Mouse (Mus musculus) CH12.LX (cell line): Measurements from ENCODE around the gene Tnfsf10. TPM values are rescaled to one million over a fixed set of nuclear protein-coding genes. Genes with fewer than 3 reads are reported as not detected.

Experiments used
- DNase-seq: peaks from one replicate; pipeline ENCODE4 v3.0.0-alpha.2; 2013; ENCODE audit errors: extremely low read depth
- H3K27ac ChIP-seq: 2 replicates; pipeline ENCODE4 v1.5.1; 2012; ENCODE audit warnings: low read depth, mild to moderate bottlenecking, control low read depth, moderate library complexity; ENCODE audit not compliant: insufficient read depth
- H3K27me3 ChIP-seq: replicated peaks from 2 replicates; pipeline ENCODE3; 2012; ENCODE audit warnings: inconsistent platforms
- H3K36me3 ChIP-seq, 2 experiments: replicated peaks in 1 of 2; 2 replicates each; pipeline versions ENCODE3 to v1.6.1; 2012; ENCODE audit warnings: inconsistent platforms in 1 of 2, low read length in 1 of 2, mild to moderate bottlenecking in 1 of 2, mixed read lengths in 1 of 2, moderate library complexity in 1 of 2; ENCODE audit not compliant: control insufficient read depth in 1 of 2, insufficient read depth in 1 of 2
- H3K4me1 ChIP-seq, 2 experiments: 2 replicates each; pipeline ENCODE4 v1.6.1; 2012; ENCODE audit warnings: inconsistent platforms in 1 of 2, moderate library complexity in 1 of 2; ENCODE audit not compliant: insufficient read depth in 2 of 2, control insufficient read depth in 1 of 2
- H3K4me2 ChIP-seq: 2 replicates; pipeline ENCODE4 v1.6.1; 2012; ENCODE audit warnings: low read depth, mild to moderate bottlenecking, control low read depth; ENCODE audit not compliant: poor library complexity, insufficient read depth, severe bottlenecking
- H3K4me3 ChIP-seq, 3 experiments: fragments of 150-350 bp in 1 of 3; sonication (generic) in 1 of 3; replicated peaks in 1 of 3; 2 replicates each; pipeline versions ENCODE3 to v1.5.1; 2011 to 2012; ENCODE audit warnings: low read depth in 2 of 3, low read length in 2 of 3, mild to moderate bottlenecking in 2 of 3, moderate library complexity in 2 of 3, control low read depth in 1 of 3, improper control_type of control experiment in 1 of 3, inconsistent platforms in 1 of 3, mixed read lengths in 1 of 3; ENCODE audit not compliant: poor library complexity in 1 of 3
- H3K79me2 ChIP-seq: replicated peaks from 2 replicates; pipeline ENCODE4 v1.6.1; 2012; ENCODE audit warnings: mild to moderate bottlenecking, moderate library complexity; ENCODE audit not compliant: control insufficient read depth, poor library complexity, insufficient read depth, severe bottlenecking; ENCODE audit errors: extremely low read depth
- H3K9ac ChIP-seq: 2 replicates; pipeline ENCODE4 v1.6.1; 2012; ENCODE audit warnings: low read depth, mild to moderate bottlenecking, control low read depth, moderate library complexity; ENCODE audit not compliant: insufficient read depth
- H3K9me3 ChIP-seq: replicated peaks from 2 replicates; pipeline ENCODE3; 2012; ENCODE audit warnings: low read length, inconsistent platforms, mixed read lengths
- BHLHE40 ChIP-seq: IDR thresholded peaks from 2 replicates; pipeline ENCODE4 v1.6.1; 2011; ENCODE audit warnings: mild to moderate bottlenecking, low read depth, low read length, improper control_type of control experiment
- CHD1 ChIP-seq: IDR thresholded peaks from 2 replicates; pipeline ENCODE4 v1.6.1; 2012; ENCODE audit warnings: low read depth, low read length, improper control_type of control experiment, inconsistent platforms
- CHD2 ChIP-seq: IDR thresholded peaks from 2 replicates; pipeline ENCODE4 v1.6.1; 2011; ENCODE audit warnings: low read length, improper control_type of control experiment
- ELF1 ChIP-seq: IDR thresholded peaks from 2 replicates; pipeline ENCODE4 v1.6.1; 2014; ENCODE audit warnings: low read depth, mild to moderate bottlenecking, inconsistent platforms, low read length, improper control_type of control experiment
- EP300 ChIP-seq: IDR thresholded peaks from 2 replicates; pipeline ENCODE4 v1.6.1; 2011; ENCODE audit warnings: low read length, improper control_type of control experiment
- GABPA ChIP-seq: IDR thresholded peaks from 2 replicates; pipeline ENCODE4 v1.6.1; 2012; ENCODE audit warnings: low read depth, low read length, improper control_type of control experiment, inconsistent platforms; ENCODE audit not compliant: insufficient replicate concordance
- HCFC1 ChIP-seq: IDR thresholded peaks from 2 replicates; pipeline ENCODE4 v1.6.1; 2012; ENCODE audit warnings: low read depth, mild to moderate bottlenecking, inconsistent platforms, low read length, improper control_type of control experiment
- IRF4 ChIP-seq: IDR thresholded peaks from 2 replicates; pipeline ENCODE4 v1.6.1; 2014; ENCODE audit warnings: low read depth, mild to moderate bottlenecking, inconsistent platforms, low read length, improper control_type of control experiment
- JUND ChIP-seq: conservative IDR thresholded peaks from 2 replicates; pipeline ENCODE4 v1.6.1; 2011; ENCODE audit warnings: low read depth, low read length, improper control_type of control experiment
- MAZ ChIP-seq: IDR thresholded peaks from 2 replicates; pipeline ENCODE4 v1.6.1; 2012; ENCODE audit warnings: low read depth, mild to moderate bottlenecking, inconsistent platforms, low read length, improper control_type of control experiment, moderate library complexity
- MYC ChIP-seq: IDR thresholded peaks from 2 replicates; pipeline ENCODE4 v1.6.1; 2011; ENCODE audit warnings: low read depth, mild to moderate bottlenecking, improper control_type of control experiment, low read length
- NRF1 ChIP-seq: IDR thresholded peaks from 2 replicates; pipeline ENCODE4 v1.6.1; 2014; ENCODE audit warnings: low read depth, mild to moderate bottlenecking, inconsistent platforms, low read length, improper control_type of control experiment, moderate library complexity
- PAX5 ChIP-seq: IDR thresholded peaks from 2 replicates; pipeline ENCODE4 v1.6.1; 2012; ENCODE audit warnings: low read length, inconsistent platforms, mixed read lengths
- POLR2AphosphoS2 ChIP-seq: IDR thresholded peaks from 2 replicates; pipeline ENCODE4 v1.6.1; 2011; ENCODE audit warnings: low read depth, low read length, improper control_type of control experiment
- RAD21 ChIP-seq: IDR thresholded peaks from 2 replicates; pipeline ENCODE4 v1.6.1; 2011; ENCODE audit warnings: low read depth, mild to moderate bottlenecking, low read length, improper control_type of control experiment, moderate library complexity
- RCOR1 ChIP-seq: conservative IDR thresholded peaks from 2 replicates; pipeline ENCODE4 v1.6.1; 2012; ENCODE audit warnings: low read depth, mild to moderate bottlenecking, inconsistent platforms, low read length, improper control_type of control experiment
- TCF12 ChIP-seq: IDR thresholded peaks from 2 replicates; pipeline ENCODE4 v1.6.1; 2014; ENCODE audit warnings: low read depth, mild to moderate bottlenecking, inconsistent platforms, low read length, improper control_type of control experiment
- UBTF ChIP-seq: IDR thresholded peaks from 2 replicates; pipeline ENCODE4 v1.6.1; 2012; ENCODE audit warnings: low read depth, mild to moderate bottlenecking, inconsistent platforms, low read length, improper control_type of control experiment, moderate library complexity
- ZC3H11A ChIP-seq: IDR thresholded peaks from 2 replicates; pipeline ENCODE4 v1.6.1; 2012; ENCODE audit warnings: low read depth, mild to moderate bottlenecking, inconsistent platforms, low read length, improper control_type of control experiment
- ZKSCAN1 ChIP-seq: IDR thresholded peaks from 2 replicates; pipeline ENCODE4 v1.6.1; 2012; ENCODE audit warnings: low read depth, inconsistent platforms, low read length, improper control_type of control experiment, borderline replicate concordance
- ZNF384 ChIP-seq: IDR thresholded peaks from 2 replicates; pipeline ENCODE4 v1.6.1; 2012; ENCODE audit warnings: low read depth, low read length, improper control_type of control experiment, inconsistent platforms
- dilution Hi-C: fragments of 300-500 bp; cut with MboI; formaldehyde crosslinking; loops from 2 replicates; pipeline ENCODE4 v1.14.3; 2020; ENCODE audit warnings: low sequenced_read_pairs; ENCODE audit not compliant: extremely low pct_unique_long_range_greater_than_20kb, extremely low pct_ligation_motif_present
- in situ Hi-C: fragments of 300-500 bp; cut with MboI; formaldehyde crosslinking; loops from 3 replicates; pipeline ENCODE4 v1.14.3; 2019; ENCODE audit warnings: low sequenced_read_pairs, low pct_ligation_motif_present, low pct_unique_long_range_greater_than_20kb, mixed read lengths
- polyA plus RNA-seq: library from polyadenylated mRNA; unstranded; fragments of >175 nt; gene quantifications from 2 replicates; pipeline ENCODE4 v1.2.1, GENCODE M21; 2012; ENCODE audit warnings: low read depth; ENCODE audit not compliant: insufficient read length
- total RNA-seq, 2 experiments: library from RNA; depleted of rRNA; stranded (reverse); fragments of 300-350 nt in 1 of 2; fragments of >200 nt in 1 of 2; gene quantifications; 2 replicates each; pipeline ENCODE4 v1.2.3; 2012 to 2014

The Tnfsf10 gene
- total and polyA plus RNA-seq, 3 experiments, result 0.17 to 1.0 (median 0.69) TPM

GRCm38 (mm10) chr3:27348462-27348861 is 31.6 kb downstream of the Tnfsf10 start:
- no peaks in the 10 kb centered on the region for H3K4me1 ChIP-seq

GRCm38 (mm10) chr3:27351105-27351504 is 34.3 kb downstream of the Tnfsf10 start:
- Histone ChIP-seq H3K4me2 (no peak overlapping the region), H3K79me2 (no peaks in the 10 kb centered on the region), H3K9ac (no peak overlapping the region), H3K27ac (no peak overlapping the region), H3K27me3 (no peaks in the 10 kb centered on the region), H3K9me3 (no peaks in the 10 kb centered on the region), H3K4me1 (no peaks in the 10 kb centered on the region), H3K4me3 (no peak overlapping the region), H3K36me3 (no peaks in the 10 kb centered on the region)
- dilution Hi-C loops, result no loop called here
- in situ Hi-C loops, result no loop called here
- no peak for DNase-seq
- no peak for TF ChIP-seq IRF4
- TF ChIP-seq EP300, result no peak
- TF ChIP-seq UBTF, result no peak
- TF ChIP-seq MAZ, result no peak
- TF ChIP-seq CHD1, result no peak
- no peak for TF ChIP-seq RCOR1
- no peak for TF ChIP-seq TCF12
- TF ChIP-seq HCFC1, result no peak
- no peak for TF ChIP-seq ZC3H11A

More at GRCm38 (mm10) chr3:27348462-27348861, 31.6 kb downstream of the Tnfsf10 start:
- Histone ChIP-seq H3K27me3 (no peaks in the 10 kb centered on the region), H3K9me3 (no peaks in the 10 kb centered on the region), H3K79me2 (no peaks in the 10 kb centered on the region), H3K4me2 (no peak overlapping the region), H3K36me3 (no peaks in the 10 kb centered on the region), H3K9ac (no peak overlapping the region), H3K27ac (no peak overlapping the region), H3K4me3 (no peak overlapping the region)
- no peak for DNase-seq
- in situ Hi-C loops, result no loop called here
- TF ChIP-seq CHD1, result no peak
- TF ChIP-seq RAD21, result no peak
- TF ChIP-seq CHD2, result no peak
- no peak for TF ChIP-seq ELF1
- no peak for TF ChIP-seq UBTF
- TF ChIP-seq TCF12, result no peak
- no peak for TF ChIP-seq ZNF384
- TF ChIP-seq POLR2AphosphoS2, result no peak
- no peak for TF ChIP-seq NRF1
- TF ChIP-seq BHLHE40, result no peak
- no peak for TF ChIP-seq MYC
- TF ChIP-seq ZKSCAN1, result no peak
- TF ChIP-seq ZC3H11A, result no peak
- TF ChIP-seq GABPA, result no peak
- TF ChIP-seq MAZ, result no peak
- no peak for TF ChIP-seq JUND
- no peak for TF ChIP-seq PAX5
- dilution Hi-C loops, result no loop called here
